Mouse (Mus musculus) right cerebral cortex, postnatal 10 days (tissue): ENCODE results near the gene Pgm1.

Experiments
- DNase-seq, 2 experiments: peaks; one replicate each; pipeline ENCODE4 v3.0.0; 2021; ENCODE audit warnings: low spot score in 2 of 2

Pgm1 gene

GRCm38 (mm10) chr4:99957186-99957585 is 28.0 kb downstream of the Pgm1 start:
- no peak for DNase-seq

GRCm38 (mm10) chr4:99958084-99958815 is 29.0 kb downstream of the Pgm1 start:
- DNase-seq, result no peak

GRCm38 (mm10) chr4:99959308-99959707 is 30.1 kb downstream of the Pgm1 start:
- DNase-seq, result no peak

GRCm38 (mm10) chr4:99966555-99966954 is 37.3 kb downstream of the Pgm1 start:
- no peak for DNase-seq

GRCm38 (mm10) chr4:99969328-99969727 is 40.1 kb downstream of the Pgm1 start:
- DNase-seq, result peak in 1 of 2 experiments; percentile 38

GRCm38 (mm10) chr4:99970097-99970496 is 40.9 kb downstream of the Pgm1 start:
- peak in 1 of 2 experiments; percentile 49 for DNase-seq

GRCm38 (mm10) chr4:99972886-99973285 is 43.7 kb downstream of the Pgm1 start:
- DNase-seq, result peak in 1 of 2 experiments; percentile 11

- peak in 1 of 2 experiments; percentile 17 for DNase-seq
Measured at GRCm38 (mm10) chr4:99973931-99974330, 44.7 kb downstream of the Pgm1 start.

- peak in 1 of 2 experiments; percentile 13 for DNase-seq
Measured at GRCm38 (mm10) chr4:99974375-99974774, 45.2 kb downstream of the Pgm1 start.

GRCm38 (mm10) chr4:99979326-99979725 is 50.1 kb downstream of the Pgm1 start:
- DNase-seq, result peak in 1 of 2 experiments; percentile 9

GRCm38 (mm10) chr4:99981216-99981615 is 52.0 kb downstream of the Pgm1 start:
- no peak for DNase-seq

- DNase-seq, result no peak
Measured at GRCm38 (mm10) chr4:99983652-99984368, 54.6 kb downstream of the Pgm1 start.

GRCm38 (mm10) chr4:99984369-99984752 is 55.1 kb downstream of the Pgm1 start:
- DNase-seq, result no peak

GRCm38 (mm10) chr4:99985086-99985485 is 55.9 kb downstream of the Pgm1 start:
- no peak for DNase-seq

GRCm38 (mm10) chr4:99985631-99986030 is 56.4 kb downstream of the Pgm1 start:
- DNase-seq, result no peak

GRCm38 (mm10) chr4:99986609-99987008 is 57.4 kb downstream of the Pgm1 start:
- DNase-seq, result no peak

GRCm38 (mm10) chr4:99988771-99989170 is 59.6 kb downstream of the Pgm1 start:
- no peak for DNase-seq

GRCm38 (mm10) chr4:100000971-100001370 is 71.8 kb downstream of the Pgm1 start:
- DNase-seq, result no peak

GRCm38 (mm10) chr4:100001806-100002205 is 72.6 kb downstream of the Pgm1 start:
- DNase-seq, result no peak

GRCm38 (mm10) chr4:100007721-100008120 is 78.5 kb downstream of the Pgm1 start:
- DNase-seq, result no peak

GRCm38 (mm10) chr4:100008371-100009090 is 79.3 kb downstream of the Pgm1 start:
- peak; percentile 62 to 77 for DNase-seq

- DNase-seq, result peak in 1 of 2 experiments; percentile 23
Measured at GRCm38 (mm10) chr4:100009211-100009678, 80.0 kb downstream of the Pgm1 start.
